Mouse (Mus musculus) intestine, embryonic 16.5 days (tissue): ENCODE results near the gene Mark3. TPM values are rescaled to one million over a fixed set of nuclear protein-coding genes. Genes with fewer than 3 reads are reported as not detected.
"Not testable (repeated sequence)": the region's sequence is repeated elsewhere in the genome, so short reads cannot be mapped to it uniquely, and the experiment has no call there.

Experiments
- ATAC-seq: fragments of 200-750 bp; cut with Nextera tagmentation; 2 replicates; pipeline ENCODE4 v1.8.0; 2017; ENCODE audit warnings: moderate TSS enrichment, moderate library complexity
- H3K27ac ChIP-seq: fragments of 300-500 bp; sonication (generic); 2 replicates; pipeline ENCODE4 v1.5.1; 2014; ENCODE audit warnings: mild to moderate bottlenecking, low read length
- H3K27me3 ChIP-seq: fragments of 300-500 bp; sonication (generic); replicated peaks from 2 replicates; pipeline ENCODE4 v1.6.1; 2014; ENCODE audit warnings: low read length, control low read depth, mixed read lengths; ENCODE audit not compliant: control insufficient read depth, insufficient read depth
- H3K36me3 ChIP-seq: fragments of 300-500 bp; sonication (generic); 2 replicates; pipeline ENCODE4 v1.6.1; 2014; ENCODE audit warnings: low read length, control low read depth; ENCODE audit not compliant: control insufficient read depth, insufficient read depth
- H3K4me1 ChIP-seq: fragments of 300-500 bp; sonication (generic); 2 replicates; pipeline ENCODE4 v1.6.1; 2014; ENCODE audit warnings: low read length, control low read depth, mixed read lengths; ENCODE audit not compliant: control insufficient read depth, insufficient read depth
- H3K4me2 ChIP-seq: fragments of 300-500 bp; sonication (generic); 2 replicates; pipeline ENCODE4 v1.6.1; 2014; ENCODE audit warnings: low read depth, low read length, control low read depth
- H3K4me3 ChIP-seq: fragments of 300-500 bp; sonication (generic); 2 replicates; pipeline ENCODE4 v1.5.1; 2014; ENCODE audit warnings: mild to moderate bottlenecking, low read length
- H3K9ac ChIP-seq: fragments of 300-500 bp; sonication (generic); 2 replicates; pipeline ENCODE4 v1.6.1; 2014; ENCODE audit warnings: low read depth, low read length
- H3K9me3 ChIP-seq: fragments of 300-500 bp; sonication (generic); 2 replicates; pipeline ENCODE4 v1.6.1; 2016; ENCODE audit warnings: low read length, control low read depth; ENCODE audit not compliant: control insufficient read depth
- WGBS: fragments of 180-500 bp; shearing (Covaris S2); extraction: QIAGEN DNeasy Blood & Tissue Kit; methylation state at CpG from one replicate; pipeline ENCODE4 v1.1.7; 2014; 5-methylcytosine and 5-hydroxymethylcytosine counted together
- polyA plus RNA-seq: library from polyadenylated mRNA; unstranded; fragments of >200 nt; fragmentation: Nextera tagmentation; extraction: Ambion mirVana; gene quantifications from 2 replicates; pipeline ENCODE4 v1.2.1, GENCODE M21; 2015

Mark3 gene
- polyA plus RNA-seq, 1 experiment from 2014 or later, result 14.2 TPM

DNA sequence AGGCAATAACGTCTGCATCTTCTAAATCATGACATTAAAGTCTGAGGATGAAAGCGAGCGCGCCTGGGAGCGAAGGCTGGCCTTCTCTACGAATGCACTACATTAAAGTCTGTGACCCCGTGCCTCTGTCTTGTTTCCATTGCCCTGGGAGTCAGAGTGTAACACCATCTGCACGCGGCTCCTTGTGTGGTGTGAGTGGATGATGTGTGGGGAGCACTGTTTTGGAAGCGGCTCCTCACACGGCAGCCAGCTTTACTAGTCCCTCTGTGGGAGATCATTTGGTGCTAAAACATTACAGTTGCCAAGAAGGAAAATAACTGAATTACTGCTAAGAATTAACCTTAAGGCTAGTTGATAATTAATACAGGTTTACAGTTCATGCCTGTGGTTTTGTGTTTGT is 81.4 kb downstream of the Mark3 start:
- Histone ChIP-seq H3K9me3 (no peaks in the 10 kb centered on the region), H3K4me3 (no peak overlapping the region), H3K9ac (no peak overlapping the region), H3K4me2 (no peak overlapping the region), H3K36me3 (peaks cover 7% of the 10 kb centered on the region), H3K27me3 (no peaks in the 10 kb centered on the region), H3K27ac (no peak overlapping the region), H3K4me1 (no peaks in the 10 kb centered on the region)
- no peak for ATAC-seq
- 91% methylated on average over 11 of the region's 11 CpGs for WGBS

DNA sequence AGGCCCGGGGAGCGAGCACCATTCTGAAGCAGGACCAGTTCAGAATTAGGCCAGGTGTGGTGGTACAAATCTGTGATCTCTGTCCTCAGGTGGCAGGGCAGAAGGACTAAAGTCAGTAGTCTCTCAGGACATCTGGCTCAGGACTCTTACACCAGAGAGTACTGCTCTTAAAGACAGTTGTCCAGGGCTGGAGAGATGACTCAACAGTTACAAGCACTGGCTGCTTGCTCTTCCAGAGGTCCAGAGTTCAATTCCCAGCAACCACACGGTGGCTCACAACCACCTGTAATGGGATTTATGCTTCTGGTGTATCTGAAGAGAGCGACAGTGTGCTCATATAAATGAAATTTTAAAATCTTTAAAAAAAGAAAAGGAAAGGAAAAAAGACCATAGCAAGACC is 85.0 kb downstream of the Mark3 start:
- no peak overlapping the region for H3K27ac ChIP-seq
- no peaks in the 10 kb centered on the region for H3K9me3 ChIP-seq
- H3K36me3 ChIP-seq, result peaks cover 7% of the 10 kb centered on the region
- H3K27me3 ChIP-seq, result no peaks in the 10 kb centered on the region
- no peak overlapping the region for H3K4me2 ChIP-seq
- peaks cover 13% of the 10 kb centered on the region for H3K4me1 ChIP-seq
- H3K4me3 ChIP-seq, result no peak overlapping the region
- no peak overlapping the region for H3K9ac ChIP-seq
- 92% methylated on average over 4 of the region's 4 CpGs for WGBS
- no peak for ATAC-seq

DNA sequence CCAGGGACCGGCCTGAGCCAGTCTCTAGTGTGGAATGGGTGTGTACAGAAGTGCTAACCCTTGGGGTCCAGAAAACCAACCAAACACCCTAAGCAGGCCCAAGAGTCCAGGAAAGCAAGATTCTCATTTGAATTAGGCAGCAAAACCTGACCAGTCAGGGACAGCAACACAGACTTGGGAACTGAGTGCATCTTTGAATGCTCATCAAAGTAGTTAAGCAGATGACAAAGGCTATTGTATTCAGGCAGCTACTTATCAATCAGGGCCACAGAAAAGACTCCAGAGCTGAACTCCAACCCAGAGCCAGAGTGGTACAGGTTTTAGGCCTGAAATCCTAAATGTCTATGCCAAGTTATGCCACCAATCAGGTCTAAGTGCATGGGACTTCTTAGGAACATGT is 86.3 kb downstream of the Mark3 start:
- Histone ChIP-seq H3K4me1 (peaks cover 18% of the 10 kb centered on the region), H3K27me3 (no peaks in the 10 kb centered on the region), H3K4me2 (no peak overlapping the region), H3K9ac (no peak overlapping the region), H3K27ac (no peak overlapping the region), H3K36me3 (peaks cover 7% of the 10 kb centered on the region), H3K9me3 (no peaks in the 10 kb centered on the region), H3K4me3 (no peak overlapping the region)
- 97% methylated on average over 1 of the region's 1 CpGs for WGBS
- ATAC-seq, result no peak

DNA sequence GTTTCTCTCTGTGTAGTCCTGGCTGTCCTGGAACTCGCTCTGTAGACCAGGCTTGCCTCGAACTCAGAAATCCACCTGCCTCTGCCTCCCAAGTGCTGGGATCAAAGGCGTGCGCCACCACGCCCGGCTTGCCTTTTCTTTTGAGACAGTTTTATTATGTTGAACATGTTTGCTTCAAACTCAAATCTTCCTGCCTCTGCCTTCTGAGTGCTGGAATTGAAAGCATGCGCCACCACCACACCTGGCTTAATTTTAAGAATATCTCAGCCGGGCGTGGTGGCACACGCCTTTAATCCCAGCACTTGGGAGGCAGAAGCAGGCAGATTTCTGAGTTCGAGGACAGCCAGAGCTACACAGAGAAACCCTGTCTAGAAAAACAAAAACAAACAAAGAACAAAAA is 87.2 kb downstream of the Mark3 start:
- H3K27ac ChIP-seq, H3K27me3 ChIP-seq, H3K4me3 ChIP-seq, ATAC-seq, H3K4me2 ChIP-seq, H3K9me3 ChIP-seq, H3K9ac ChIP-seq, H3K36me3 ChIP-seq: not testable (repeated sequence)
- peaks cover 18% of the 10 kb centered on the region for H3K4me1 ChIP-seq
- WGBS, result 97% methylated on average over 11 of the region's 11 CpGs

DNA sequence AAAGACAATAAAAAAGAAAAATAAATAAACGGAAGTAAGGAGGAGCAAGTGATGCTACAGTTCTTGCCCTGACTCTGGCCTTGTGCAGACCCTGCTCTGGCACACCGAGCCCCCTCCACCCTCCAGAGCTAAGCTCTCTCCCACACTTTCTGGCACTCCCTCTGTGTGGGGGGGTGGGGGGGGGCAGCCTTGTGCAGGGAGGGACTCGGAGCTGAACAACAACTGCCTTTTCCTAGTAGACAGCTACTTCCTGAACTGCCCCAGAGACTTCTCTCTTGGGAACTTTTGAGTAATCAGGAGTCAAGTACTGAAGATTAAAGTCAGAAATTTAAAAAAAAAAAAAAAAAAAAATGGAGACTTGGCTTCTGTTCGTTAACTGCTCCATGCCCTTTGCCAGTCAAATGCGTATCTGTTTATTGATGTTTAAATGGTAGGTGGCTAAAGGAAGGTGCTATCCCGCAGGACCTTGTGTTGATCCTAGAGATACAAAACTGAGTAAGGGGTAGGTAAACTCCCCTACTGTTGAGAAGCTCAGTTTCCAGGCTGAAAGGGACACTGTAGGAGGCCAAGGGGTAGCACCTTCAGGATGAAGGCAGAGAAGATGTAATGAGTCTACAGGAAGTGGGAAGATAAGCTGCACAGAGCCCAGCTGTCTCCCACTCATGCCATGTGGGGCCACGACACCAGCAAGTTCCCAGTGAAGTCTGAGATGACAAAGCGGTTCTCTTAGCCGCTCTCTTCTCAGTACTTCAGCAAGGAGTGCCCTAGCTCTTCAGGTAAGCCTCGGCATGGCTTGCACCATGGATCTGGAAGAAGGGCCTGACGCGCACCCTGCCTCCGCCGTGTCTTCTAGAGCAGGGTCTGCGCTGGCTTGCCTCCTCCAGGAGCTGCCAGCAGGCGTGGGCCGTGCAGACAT is 89.2 kb downstream of the Mark3 start:
- peak overlapping the region; percentile 39; the same call in 1 of the 2 replicates for H3K9ac ChIP-seq
- peak overlapping the region; percentile 53 for H3K27ac ChIP-seq
- H3K9me3 ChIP-seq, result no peaks in the 10 kb centered on the region
- no peaks in the 10 kb centered on the region for H3K27me3 ChIP-seq
- H3K4me2 ChIP-seq, result no peak overlapping the region
- ATAC-seq, result 0 out of 2 replicates have a peak, but pooled peaks have one; percentile 5
- peaks cover 18% of the 10 kb centered on the region for H3K4me1 ChIP-seq
- 48% methylated on average over 17 of the region's 17 CpGs for whole genome bisulfite sequencing
- no peaks in the 10 kb centered on the region for H3K36me3 ChIP-seq
- no peak overlapping the region for H3K4me3 ChIP-seq

DNA sequence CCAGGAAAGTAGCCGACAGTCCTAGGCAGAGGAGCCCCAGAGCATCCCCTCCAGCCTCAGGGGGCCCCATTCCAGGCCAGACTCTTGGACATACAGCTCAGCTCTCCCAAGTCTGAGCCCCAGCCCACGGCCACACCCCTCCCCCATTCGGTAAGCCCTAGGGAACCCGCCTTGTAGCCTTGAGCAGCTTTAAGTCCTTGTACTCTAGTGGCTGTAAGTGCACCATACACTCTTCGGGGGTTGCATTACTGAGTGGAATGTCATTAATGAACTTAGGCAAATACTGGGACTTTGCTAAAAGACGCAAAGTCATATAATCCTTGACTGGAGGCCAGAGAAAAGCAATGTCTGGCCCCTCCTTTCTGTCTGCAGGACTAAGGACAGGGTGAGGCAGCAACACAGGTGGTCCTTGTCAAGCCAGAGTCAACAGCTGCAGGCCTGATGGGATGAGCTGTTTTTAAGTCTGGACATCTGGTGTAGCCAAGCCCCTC is 89.9 kb downstream of the Mark3 start:
- peak overlapping the region; percentile 39; the same call in 1 of the 2 replicates for H3K9ac ChIP-seq
- 23% methylated on average over 6 of the region's 6 CpGs for WGBS
- ATAC-seq, result peak; percentile 57
- no peaks in the 10 kb centered on the region for H3K9me3 ChIP-seq
- no peaks in the 10 kb centered on the region for H3K27me3 ChIP-seq
- H3K4me2 ChIP-seq, result no peak overlapping the region
- peak overlapping the region; percentile 53 for H3K27ac ChIP-seq
- H3K4me1 ChIP-seq, result peaks cover 25% of the 10 kb centered on the region
- H3K4me3 ChIP-seq, result no peak overlapping the region
- no peaks in the 10 kb centered on the region for H3K36me3 ChIP-seq

DNA sequence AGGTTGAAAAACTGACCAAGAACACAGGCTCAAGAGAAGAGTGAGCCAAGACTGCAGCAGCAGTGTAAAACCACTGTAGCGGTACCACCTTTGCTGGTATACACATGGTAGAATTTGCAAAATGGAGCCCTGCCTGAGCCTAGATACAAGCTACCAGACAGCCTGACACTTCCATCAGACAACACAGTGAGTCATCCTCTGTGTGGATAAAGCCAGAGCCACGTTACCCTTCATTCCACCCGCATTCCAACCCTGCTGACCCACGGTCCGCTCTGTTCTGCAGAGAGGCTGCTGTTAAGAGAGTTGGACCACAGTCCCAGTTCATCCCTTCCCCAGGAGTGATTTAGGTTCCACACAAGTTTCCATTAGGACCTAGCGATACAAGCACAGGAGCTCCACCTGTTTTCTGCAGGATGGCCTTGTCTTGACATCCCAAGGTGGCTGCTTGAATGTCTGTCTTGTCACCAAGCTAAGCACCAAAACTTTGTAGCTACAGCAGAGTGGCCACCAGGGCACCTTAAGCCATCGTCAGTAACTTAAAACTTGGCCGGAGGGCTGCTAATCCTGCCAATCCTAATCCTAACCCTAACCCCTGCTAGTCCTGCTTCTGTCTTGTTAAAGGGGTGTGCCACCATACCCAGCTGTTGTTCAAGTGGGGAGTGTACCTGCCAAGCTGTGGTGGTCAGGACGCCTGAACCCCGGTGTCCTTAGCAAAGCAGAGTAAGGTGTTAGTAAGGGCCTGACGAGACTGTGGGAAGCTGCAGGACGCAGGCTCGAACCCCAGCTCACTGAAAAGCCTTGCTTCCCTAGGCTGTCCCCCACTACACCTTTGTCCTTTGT is 90.9 kb downstream of the Mark3 start:
- H3K4me1 ChIP-seq, result peaks cover 34% of the 10 kb centered on the region
- H3K4me3 ChIP-seq, result no peak overlapping the region
- no peak for ATAC-seq
- no peaks in the 10 kb centered on the region for H3K36me3 ChIP-seq
- no peak overlapping the region for H3K4me2 ChIP-seq
- no peaks in the 10 kb centered on the region for H3K27me3 ChIP-seq
- no peak overlapping the region for H3K27ac ChIP-seq
- no peaks in the 10 kb centered on the region for H3K9me3 ChIP-seq
- no peak overlapping the region for H3K9ac ChIP-seq
- 79% methylated on average over 13 of the region's 13 CpGs for WGBS

DNA sequence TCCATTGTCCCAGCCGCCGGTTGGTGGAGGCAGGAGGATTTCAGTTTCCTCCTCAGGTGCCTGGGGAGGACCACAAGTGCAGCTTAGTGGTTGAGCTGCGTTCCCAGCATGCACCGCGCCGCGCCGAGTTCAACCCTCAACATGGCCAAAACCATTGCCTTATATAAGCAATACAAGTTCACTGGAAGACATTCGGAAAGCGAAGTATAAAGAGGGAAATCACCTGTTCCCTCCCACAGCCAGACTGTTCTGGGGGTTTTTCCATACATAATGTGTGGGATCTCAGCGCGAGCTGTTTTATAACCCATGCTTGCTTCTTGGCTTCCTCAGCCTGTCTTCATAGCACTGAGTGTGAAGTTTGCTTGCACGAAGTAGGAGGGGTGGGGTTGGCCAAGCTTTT is 92.1 kb downstream of the Mark3 start:
- no peak overlapping the region for H3K27ac ChIP-seq
- 67% methylated on average over 13 of the region's 13 CpGs for WGBS
- peaks cover 41% of the 10 kb centered on the region for H3K4me1 ChIP-seq
- no peak overlapping the region for H3K4me3 ChIP-seq
- H3K4me2 ChIP-seq, result no peak overlapping the region
- no peak for ATAC-seq
- no peaks in the 10 kb centered on the region for H3K36me3 ChIP-seq
- no peaks in the 10 kb centered on the region for H3K9me3 ChIP-seq
- no peak overlapping the region for H3K9ac ChIP-seq
- no peaks in the 10 kb centered on the region for H3K27me3 ChIP-seq

DNA sequence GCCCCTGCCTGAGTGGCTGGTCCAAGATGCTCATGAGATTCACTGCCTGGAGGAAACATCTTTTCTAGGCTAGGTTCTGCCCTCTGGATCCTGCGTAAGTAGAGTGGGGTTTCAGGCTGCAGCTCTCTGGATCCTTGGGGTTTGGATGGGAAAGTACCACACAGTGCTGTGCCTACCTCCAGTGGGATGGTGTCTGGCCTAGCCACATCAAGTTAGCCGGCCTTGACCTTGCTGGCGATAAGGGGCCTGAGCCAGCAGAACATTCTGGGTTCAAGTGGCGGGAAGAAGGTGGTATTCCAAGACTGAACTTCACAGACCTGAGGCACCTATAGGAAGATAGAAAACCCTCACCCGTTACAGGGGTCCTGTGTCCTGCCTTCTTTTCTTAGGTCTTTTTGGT is 93.1 kb downstream of the Mark3 start:
- no peak overlapping the region for H3K9ac ChIP-seq
- H3K4me3 ChIP-seq, result no peak overlapping the region
- no peaks in the 10 kb centered on the region for H3K9me3 ChIP-seq
- H3K27ac ChIP-seq, result no peak overlapping the region
- no peak overlapping the region for H3K4me2 ChIP-seq
- peaks cover 42% of the 10 kb centered on the region for H3K4me1 ChIP-seq
- no peaks in the 10 kb centered on the region for H3K36me3 ChIP-seq
- WGBS, result 95% methylated on average over 5 of the region's 5 CpGs
- no peaks in the 10 kb centered on the region for H3K27me3 ChIP-seq
- no peak for ATAC-seq
